Mouse (Mus musculus) forelimb bud, embryonic 11.5 days (tissue): ENCODE measurements around the gene Duox1.
"Not testable (repeated sequence)": the region's sequence is repeated elsewhere in the genome, so short reads cannot be mapped to it uniquely, and the experiment has no call there.

Source experiments
- DNase-seq: peaks from one replicate; pipeline ENCODE4 v3.0.0-alpha.2; 2012; ENCODE audit warnings: low read depth, low spot score

Duox1 gene

GRCm38 (mm10) chr2:122311561-122311960 lies 3.9 kb upstream of the Duox1 start:
- DNase-seq, result no peak

- peak; percentile 74 for DNase-seq
Measured at GRCm38 (mm10) chr2:122312722-122313417, 2.6 kb upstream of the Duox1 start.

GRCm38 (mm10) chr2:122313536-122313935 lies 1.9 kb upstream of the Duox1 start, which contains the start of gene Duoxa1:
Duoxa1 (minus strand) TSS chr2:122313730.
- DNase-seq, result no peak

GRCm38 (mm10) chr2:122317384-122317783 lies 1.9 kb downstream of the Duox1 start:
- DNase-seq, result no peak

GRCm38 (mm10) chr2:122323960-122324359 lies 8.5 kb downstream of the Duox1 start:
- DNase-seq, result no peak

- no peak for DNase-seq
Measured at GRCm38 (mm10) chr2:122324586-122324985, 9.1 kb downstream of the Duox1 start.

- no peak for DNase-seq
Measured at GRCm38 (mm10) chr2:122325361-122325760, 9.9 kb downstream of the Duox1 start.

GRCm38 (mm10) chr2:122327986-122328385 lies 12.5 kb downstream of the Duox1 start:
- DNase-seq, result no peak

- not testable (repeated sequence) for DNase-seq
Measured at GRCm38 (mm10) chr2:122330317-122330716, 14.8 kb downstream of the Duox1 start.

GRCm38 (mm10) chr2:122332222-122332621 lies 16.8 kb downstream of the Duox1 start:
- DNase-seq, result no peak

GRCm38 (mm10) chr2:122334170-122334569 lies 18.7 kb downstream of the Duox1 start:
- no peak for DNase-seq

- no peak for DNase-seq
Measured at GRCm38 (mm10) chr2:122337291-122337690, 21.8 kb downstream of the Duox1 start.

GRCm38 (mm10) chr2:122345106-122345893 lies 29.8 kb downstream of the Duox1 start:
- DNase-seq, result no peak

GRCm38 (mm10) chr2:122346164-122346563 lies 30.7 kb downstream of the Duox1 start:
- not testable (repeated sequence) for DNase-seq

- DNase-seq, result no peak
Measured at GRCm38 (mm10) chr2:122347257-122347656, 31.8 kb downstream of the Duox1 start.

GRCm38 (mm10) chr2:122348531-122349131 lies 33.2 kb downstream of the Duox1 start:
- DNase-seq, result peak; percentile 76

- DNase-seq, result peak; percentile 44
Measured at GRCm38 (mm10) chr2:122349136-122349785, 33.8 kb downstream of the Duox1 start.

- no peak for DNase-seq
Measured at GRCm38 (mm10) chr2:122351156-122351930, 35.9 kb downstream of the Duox1 start.

- no peak for DNase-seq
Measured at GRCm38 (mm10) chr2:122351931-122352329, 36.5 kb downstream of the Duox1 start.

- no peak for DNase-seq
Measured at GRCm38 (mm10) chr2:122352992-122353391, 37.5 kb downstream of the Duox1 start.

GRCm38 (mm10) chr2:122353765-122354164 lies 38.3 kb downstream of the Duox1 start:
- DNase-seq, result no peak
